Mouse (Mus musculus): ENCODE measurements around the gene Med13l.

The Med13l gene

GRCm38 (mm10) chr5:118560385-118561085 is at the start of gene Med13l:
Gene Med13l, plus strand, starts transcription at chr5:118560679.
- peak; percentile 41 for DNase-seq

GRCm38 (mm10) chr5:118510969-118511368 is 49.5 kb upstream of the Med13l start:
- DNase-seq = no peak

- DNase-seq = no peak
Measured at GRCm38 (mm10) chr5:118513005-118513404, 47.5 kb upstream of the Med13l start.

- DNase-seq = peak; percentile 27
Measured at GRCm38 (mm10) chr5:118513629-118514526, 46.6 kb upstream of the Med13l start.

GRCm38 (mm10) chr5:118514527-118514831 is 46.0 kb upstream of the Med13l start:
- DNase-seq = no peak

GRCm38 (mm10) chr5:118514842-118515241 is 45.6 kb upstream of the Med13l start:
- DNase-seq = no peak

- DNase-seq = no peak
Measured at GRCm38 (mm10) chr5:118515280-118515721, 45.2 kb upstream of the Med13l start.

GRCm38 (mm10) chr5:118516066-118516465 is 44.4 kb upstream of the Med13l start:
- no peak for DNase-seq

- DNase-seq = no peak
Measured at GRCm38 (mm10) chr5:118516470-118516869, 44.0 kb upstream of the Med13l start.

GRCm38 (mm10) chr5:118520457-118520856 is 40.0 kb upstream of the Med13l start:
- DNase-seq = no peak

- no peak for DNase-seq
Measured at GRCm38 (mm10) chr5:118524400-118524799, 36.1 kb upstream of the Med13l start.

GRCm38 (mm10) chr5:118525634-118526033 is 34.8 kb upstream of the Med13l start:
- no peak for DNase-seq

GRCm38 (mm10) chr5:118526504-118526903 is 34.0 kb upstream of the Med13l start:
- DNase-seq = no peak

GRCm38 (mm10) chr5:118529241-118529640 is 31.2 kb upstream of the Med13l start:
- DNase-seq = no peak

GRCm38 (mm10) chr5:118532125-118532524 is 28.4 kb upstream of the Med13l start:
- no peak for DNase-seq

GRCm38 (mm10) chr5:118532659-118533058 is 27.8 kb upstream of the Med13l start:
- DNase-seq = no peak

- DNase-seq = no peak
Measured at GRCm38 (mm10) chr5:118534407-118534921, 26.0 kb upstream of the Med13l start.

- no peak for DNase-seq
Measured at GRCm38 (mm10) chr5:118535130-118535529, 25.3 kb upstream of the Med13l start.

GRCm38 (mm10) chr5:118538487-118538886 is 22.0 kb upstream of the Med13l start:
- DNase-seq = no peak

- no peak for DNase-seq
Measured at GRCm38 (mm10) chr5:118543816-118544215, 16.7 kb upstream of the Med13l start.

GRCm38 (mm10) chr5:118550493-118550892 is 10.0 kb upstream of the Med13l start:
- DNase-seq = no peak

- no peak for DNase-seq
Measured at GRCm38 (mm10) chr5:118553290-118553689, 7.2 kb upstream of the Med13l start.

GRCm38 (mm10) chr5:118555305-118555704 is 5.2 kb upstream of the Med13l start:
- DNase-seq = no peak

GRCm38 (mm10) chr5:118556387-118556937 is 4.0 kb upstream of the Med13l start:
- DNase-seq = no peak
